Mouse (Mus musculus) heart, adult 8-10 months (tissue): Measurements from ENCODE around the gene Tmem229b. TPM values are rescaled to one million over a fixed set of nuclear protein-coding genes. Genes with fewer than 3 reads are reported as not detected.
"Not testable (repeated sequence)": the region's sequence is repeated elsewhere in the genome, so short reads cannot be mapped to it uniquely, and the experiment has no call there.

Source experiments
- DNase-seq: peaks from one replicate; pipeline ENCODE4 v3.0.0; 2022; ENCODE audit warnings: low spot score
- total RNA-seq, 4 experiments: library from RNA; stranded (reverse); gene quantifications; 2 replicates each; pipeline ENCODE4 v1.2.4; 2022

The Tmem229b gene
- total RNA-seq, 4 experiments from 2014 or later = 2.3 to 4.4 (median 2.9) TPM

DNA sequence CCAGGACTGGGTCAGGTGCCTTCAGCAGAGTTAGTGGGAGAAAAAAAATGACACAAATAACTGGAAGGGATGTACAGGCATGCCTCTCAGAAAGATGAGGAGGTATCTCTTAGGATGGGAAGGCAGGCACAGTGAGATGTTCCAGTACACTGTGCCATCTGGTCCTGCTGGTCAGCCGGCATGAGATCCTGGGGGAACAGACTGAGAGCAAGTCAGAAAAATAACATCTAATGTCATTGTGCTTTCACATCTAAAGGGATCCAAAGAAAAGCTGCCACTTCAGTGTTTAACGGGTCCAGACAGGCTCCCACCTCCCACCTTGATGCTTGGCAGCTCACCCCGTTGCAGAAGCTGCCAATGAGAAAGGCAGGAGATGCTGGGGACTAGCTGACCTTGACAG is 54.9 kb downstream of the Tmem229b start:
- DNase-seq = no peak

GRCm38 (mm10) chr12:78952053-78952452 is 55.4 kb downstream of the Tmem229b start:
- DNase-seq = peak; percentile 2

GRCm38 (mm10) chr12:78947661-78948060 is 59.8 kb downstream of the Tmem229b start:
- no peak for DNase-seq

DNA sequence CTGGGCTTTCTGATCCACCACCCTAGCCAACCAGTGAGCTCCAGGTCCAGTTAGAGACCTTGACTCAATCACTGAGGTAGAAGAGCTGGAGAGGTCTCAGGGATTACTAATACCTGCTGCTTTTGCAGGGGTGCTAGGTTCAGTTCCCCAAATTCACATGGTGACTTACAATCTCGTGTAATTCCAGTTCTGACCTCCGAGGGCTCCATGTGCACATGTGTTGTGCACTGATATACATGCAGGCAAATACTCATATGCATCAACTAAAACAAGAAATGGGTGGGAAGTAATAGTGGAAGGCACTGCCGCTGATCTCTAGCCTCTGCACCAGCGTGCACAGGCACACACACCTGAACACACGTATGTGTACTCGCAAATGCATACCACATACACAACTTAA is 60.3 kb downstream of the Tmem229b start:
- no peak for DNase-seq

DNA sequence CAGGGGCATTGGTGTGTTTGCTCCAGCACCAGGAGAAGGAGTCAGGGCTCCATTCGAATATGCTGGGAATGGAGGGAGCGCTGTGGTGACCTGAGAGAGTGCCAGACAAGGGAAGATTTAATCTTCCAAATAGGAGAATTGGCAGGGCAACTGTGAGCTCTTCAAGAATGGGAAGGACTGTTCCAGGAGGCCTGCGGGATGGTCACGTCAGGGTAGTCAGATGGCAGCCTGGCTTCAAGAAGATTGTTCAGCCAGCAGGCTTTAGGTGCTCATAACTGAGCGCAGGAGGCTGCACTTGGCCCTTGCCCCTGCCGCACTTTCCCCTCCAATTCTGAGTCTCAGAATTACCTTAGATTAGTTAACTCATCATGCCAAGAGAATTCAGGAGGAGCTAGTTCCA is 64.5 kb downstream of the Tmem229b start:
- DNase-seq = no peak

DNA sequence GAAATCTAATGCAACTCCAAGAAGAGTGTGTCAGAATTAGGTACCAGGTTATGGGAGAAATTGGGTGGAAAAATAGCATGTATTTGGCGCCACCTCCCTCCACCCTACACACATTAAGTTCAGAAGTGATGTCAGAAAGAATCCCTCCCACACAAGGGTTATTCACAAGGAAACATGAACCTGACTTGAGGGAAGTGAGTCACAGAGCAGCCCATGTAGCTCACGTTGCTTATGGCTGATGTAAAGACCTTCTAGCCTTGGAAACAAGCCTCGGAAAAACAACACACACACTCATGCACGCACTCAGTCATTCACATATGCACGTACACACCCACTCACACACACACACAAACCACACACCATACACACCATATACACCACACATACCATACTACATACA is 67.3 kb downstream of the Tmem229b start:
- DNase-seq = no peak

DNA sequence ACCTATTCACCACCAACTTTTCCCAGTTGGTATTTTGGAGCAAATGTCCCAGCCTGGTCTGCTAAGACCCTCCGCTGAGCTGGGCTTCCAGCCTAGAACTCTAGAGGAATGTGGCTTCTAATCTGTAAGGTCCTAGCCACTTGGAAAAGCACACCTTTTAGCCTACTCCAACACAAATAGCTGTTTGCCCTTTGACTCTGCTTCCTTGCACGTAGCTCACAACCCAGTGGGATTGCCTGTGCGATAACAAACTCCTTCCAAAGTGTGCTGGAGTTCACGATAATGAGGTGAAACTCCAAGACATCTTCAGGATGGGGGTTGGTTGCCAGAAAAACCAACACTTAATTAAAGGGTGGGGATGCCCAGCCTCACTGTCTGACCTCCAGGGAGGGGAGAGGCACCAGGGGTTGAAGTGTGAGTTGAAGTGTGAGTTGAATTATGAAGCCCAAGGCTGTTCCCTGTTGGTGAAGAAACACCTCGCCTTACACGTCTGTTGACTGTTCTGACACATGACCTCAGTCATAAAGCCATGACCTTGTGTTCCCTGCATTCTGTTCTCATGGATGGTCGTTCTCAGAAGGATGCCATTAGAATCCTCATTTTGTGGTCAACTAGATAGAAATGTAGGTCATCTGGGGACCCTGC is 67.9 kb downstream of the Tmem229b start:
- DNase-seq = no peak

DNA sequence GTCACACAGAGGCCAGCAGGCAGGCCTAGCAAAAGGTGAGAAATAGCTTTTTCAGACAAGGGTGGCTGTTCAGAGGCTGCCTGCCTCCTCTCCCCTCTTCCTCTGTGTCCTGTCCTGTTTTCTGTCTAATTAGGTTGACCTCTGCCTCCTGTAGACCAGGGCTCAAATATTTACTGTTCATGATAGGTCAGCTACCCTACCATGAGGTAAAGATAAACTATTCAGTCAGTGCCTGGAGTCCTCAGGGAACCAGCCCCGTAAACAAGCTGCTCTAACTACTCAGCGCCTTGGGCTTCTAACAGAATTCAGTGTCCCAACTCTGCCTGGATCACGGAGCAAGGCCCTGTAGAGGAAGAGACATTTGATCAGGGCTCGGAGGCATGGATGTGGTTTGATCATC is 70.9 kb downstream of the Tmem229b start:
- DNase-seq = no peak

- no peak for DNase-seq
Observed at GRCm38 (mm10) chr12:78929900-78930299, 77.5 kb downstream of the Tmem229b start.

- DNase-seq = no peak
Observed at GRCm38 (mm10) chr12:78927287-78927686, 80.1 kb downstream of the Tmem229b start.

DNA sequence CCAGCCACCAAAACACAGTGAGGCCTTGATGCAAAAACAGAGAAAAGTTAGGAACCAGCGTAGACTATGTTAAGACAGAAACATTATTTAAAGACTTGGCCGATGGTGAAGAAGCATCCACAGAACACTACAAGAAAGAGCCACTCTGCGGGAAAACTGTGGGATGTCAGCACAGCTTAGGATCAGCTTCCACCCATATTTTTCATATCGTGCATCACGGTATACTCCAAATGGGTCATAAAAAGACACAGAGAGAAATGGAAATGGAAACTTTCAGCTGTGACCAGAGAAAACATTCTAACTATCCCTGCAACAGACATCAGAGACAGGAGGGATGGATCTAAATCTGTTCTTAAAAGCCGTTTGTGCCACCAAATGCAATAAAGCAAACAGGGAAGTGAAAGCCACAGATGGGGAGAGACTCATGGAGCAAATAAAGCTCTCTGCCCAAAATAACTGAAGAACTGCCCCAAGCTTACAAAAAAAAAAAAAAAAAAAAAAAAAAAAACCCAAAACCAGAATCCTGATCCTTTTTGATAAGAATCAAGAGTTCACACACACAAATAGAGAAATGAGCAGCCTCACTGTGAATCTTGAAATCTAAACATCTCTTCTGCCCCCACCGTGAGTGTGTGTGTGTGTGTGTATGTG is 83.8 kb downstream of the Tmem229b start:
- no peak for DNase-seq

DNA sequence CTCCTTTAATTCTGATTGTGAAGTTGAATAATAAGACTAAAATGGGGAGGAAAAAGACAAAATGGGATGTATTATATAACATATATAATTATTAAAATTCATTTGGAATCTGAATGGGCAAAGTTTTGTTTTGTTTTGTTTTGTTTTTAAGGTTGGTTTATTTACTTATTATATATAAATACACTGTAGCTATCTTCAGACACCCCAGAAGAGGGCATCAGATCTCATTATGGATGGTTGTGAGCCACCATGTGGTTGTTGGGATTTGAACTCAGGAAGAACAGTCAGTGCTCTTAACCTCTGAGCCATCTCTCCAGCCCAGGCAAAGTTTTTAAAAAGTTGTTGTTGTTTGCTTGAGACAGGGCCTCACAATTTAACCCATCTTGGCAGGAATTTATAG is 84.5 kb downstream of the Tmem229b start:
- DNase-seq = not testable (repeated sequence)

DNA sequence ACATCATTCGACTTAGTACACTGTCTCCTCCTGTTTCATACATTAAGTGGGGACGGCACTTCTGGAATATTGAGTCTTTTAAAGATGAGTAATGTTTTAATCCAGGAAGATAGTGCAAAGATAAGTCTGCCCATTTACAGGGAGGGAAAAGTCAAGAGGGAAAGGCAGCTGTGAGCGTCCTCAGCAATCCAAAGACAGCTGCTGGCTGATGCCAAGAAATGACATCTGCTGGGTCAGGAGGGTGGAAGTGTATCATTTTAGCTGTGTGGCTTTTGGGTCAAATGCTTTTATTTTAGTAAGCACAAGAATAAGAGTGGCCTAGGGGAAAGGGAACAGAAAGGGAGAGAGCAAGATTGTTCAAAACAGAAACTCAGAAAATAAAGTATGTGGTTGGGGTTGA is 85.4 kb downstream of the Tmem229b start:
- no peak for DNase-seq

DNA sequence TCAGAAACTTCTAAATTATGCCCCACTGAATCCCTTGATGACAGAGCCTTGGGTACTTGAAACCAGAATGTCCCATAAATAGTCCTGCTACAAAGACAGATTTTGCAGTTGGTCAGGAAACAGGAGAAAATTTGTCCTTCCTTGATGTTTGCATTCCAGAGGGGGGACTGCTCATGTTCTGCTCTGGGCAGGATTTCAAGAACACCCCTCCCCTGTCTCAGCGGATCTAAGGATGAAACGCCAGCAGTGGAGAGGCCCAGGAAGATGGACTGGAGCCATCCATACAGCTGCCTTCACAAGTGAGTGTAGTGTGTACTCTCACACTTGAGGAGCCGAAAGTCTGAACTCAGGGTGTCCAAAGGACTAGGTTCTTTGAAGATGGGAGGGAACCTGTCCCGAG is 86.0 kb downstream of the Tmem229b start:
- no peak for DNase-seq

GRCm38 (mm10) chr12:78919079-78919712 is 88.2 kb downstream of the Tmem229b start:
- DNase-seq = peak; percentile 78

DNA sequence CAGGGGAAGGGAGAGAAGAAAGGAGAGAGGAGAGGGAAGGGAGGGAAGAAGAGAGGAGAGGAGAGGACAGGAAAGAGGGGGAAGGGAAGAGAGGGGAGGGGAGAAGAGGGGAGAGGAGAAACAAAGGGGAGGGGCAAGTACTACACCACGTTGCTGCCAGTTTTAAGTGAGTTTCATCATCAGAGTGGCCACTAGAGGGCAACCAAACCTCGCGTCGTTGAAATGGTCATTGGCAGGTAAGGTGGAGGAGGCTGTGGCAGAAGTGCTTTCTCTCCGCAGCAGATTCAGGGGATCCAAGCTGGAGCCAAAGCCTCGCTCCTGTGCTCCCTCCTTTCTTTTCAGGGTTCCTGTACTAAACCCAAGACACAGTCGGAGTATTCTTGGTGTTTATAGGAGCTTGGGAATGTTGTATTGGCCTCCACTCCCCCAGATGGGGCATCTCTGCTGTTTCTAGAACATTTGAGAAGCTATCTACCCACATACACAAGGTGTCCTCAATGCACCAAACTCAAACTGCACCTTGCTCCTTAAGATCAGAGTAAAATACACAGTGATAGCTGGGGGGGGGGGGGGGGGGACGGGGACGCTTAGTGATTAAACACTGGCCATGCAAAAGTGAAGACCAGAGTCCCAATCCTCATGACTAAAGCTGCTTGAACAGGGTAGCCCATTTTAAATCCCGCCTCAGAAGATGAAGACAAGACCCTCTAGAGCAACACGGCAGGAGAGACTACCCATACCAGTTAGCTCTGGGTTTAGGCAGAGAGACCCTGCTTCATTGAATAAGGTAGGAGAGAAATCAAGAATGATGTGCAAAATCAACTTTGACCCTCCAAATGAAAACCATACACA is 89.0 kb downstream of the Tmem229b start:
- DNase-seq = peak; percentile 81

- DNase-seq = no peak
Observed at GRCm38 (mm10) chr12:78916278-78916677, 91.1 kb downstream of the Tmem229b start.

DNA sequence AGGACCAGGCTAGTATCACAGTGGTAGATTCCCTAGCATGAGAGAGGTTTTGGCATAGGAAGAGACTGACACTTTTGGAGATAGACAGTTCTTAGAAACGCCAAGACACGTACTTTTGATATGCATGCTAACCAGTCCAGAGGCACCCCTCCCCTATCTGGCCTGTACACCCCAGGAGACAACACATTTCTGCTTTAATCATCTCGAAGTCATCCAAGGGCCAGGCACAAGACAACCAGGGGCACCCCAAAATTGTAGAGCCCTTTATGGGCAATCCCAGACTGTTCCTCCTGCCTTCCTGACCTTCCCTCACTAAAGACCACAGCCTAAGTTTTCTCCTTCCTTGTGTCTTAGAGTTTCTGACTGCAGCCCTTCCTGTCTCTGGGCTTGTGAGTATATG is 91.9 kb downstream of the Tmem229b start:
- no peak for DNase-seq

- DNase-seq = no peak
Observed at GRCm38 (mm10) chr12:78914458-78914857, 93.0 kb downstream of the Tmem229b start.
